Mouse (Mus musculus) heart, adult 2 months (tissue): Measurements from ENCODE around the gene Ostm1.

Source experiments
- CTCF ChIP-seq: fragments of 200-600 bp; IDR thresholded peaks from 2 replicates; pipeline ENCODE4 v1.8.1; 2022; ENCODE audit warnings: antibody characterized with exemption, mild to moderate bottlenecking, moderate library complexity
- EP300 ChIP-seq: fragments of 200-500 bp; IDR thresholded peaks from 2 replicates; pipeline ENCODE4 v1.6.1; 2011; ENCODE audit warnings: low read depth, low read length, control low read depth; ENCODE audit not compliant: insufficient read depth
- POLR2A ChIP-seq: fragments of 200-500 bp; IDR thresholded peaks from 2 replicates; pipeline ENCODE4 v1.6.1; 2011; ENCODE audit warnings: mild to moderate bottlenecking, low read depth, low read length, control low read depth; ENCODE audit not compliant: insufficient read depth

DNA sequence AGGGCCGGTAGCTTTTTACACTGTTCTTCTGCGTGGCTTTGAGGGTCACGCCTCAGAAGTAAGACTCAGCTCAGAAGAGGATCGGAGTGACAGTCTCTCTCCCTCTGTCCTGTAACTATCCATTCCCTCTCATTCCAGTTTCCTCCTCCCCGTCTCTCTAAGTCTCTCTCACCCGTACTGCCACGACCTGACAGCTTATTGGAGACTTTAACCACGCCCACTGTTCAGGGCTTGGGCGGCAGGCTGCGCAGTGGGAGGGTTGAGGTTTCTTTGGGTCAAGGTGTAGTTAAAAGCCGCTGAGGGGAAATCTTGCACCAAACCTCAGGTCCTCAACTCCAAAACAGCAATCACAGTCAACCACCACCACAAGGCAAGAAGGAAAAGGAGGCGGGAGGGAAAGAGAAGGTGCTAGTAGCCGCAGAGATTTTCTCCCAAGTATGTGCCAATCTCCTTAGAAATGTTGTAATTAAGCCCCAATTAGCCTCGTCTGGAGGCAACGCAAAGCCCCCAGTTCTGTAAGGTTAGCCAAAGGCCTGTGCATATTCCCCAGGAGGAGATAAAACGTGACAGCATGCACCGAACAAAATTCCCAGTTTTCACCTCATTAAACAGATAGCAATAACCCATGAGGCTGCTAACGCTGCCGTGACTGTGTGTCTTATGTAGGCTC is 131.9 kb downstream of the Ostm1 start:
- no peak for TF ChIP-seq CTCF
- no peak for TF ChIP-seq POLR2A
- TF ChIP-seq EP300 = no peak
